Mouse (Mus musculus) stomach, postnatal 0 days (tissue): ENCODE data around the gene Ugt1a10.
A peak's percentile ranks its signal among the peaks of the same experiment; 100 is the strongest.
"Not testable (repeated sequence)": the region's sequence is repeated elsewhere in the genome, so short reads cannot be mapped to it uniquely, and the experiment has no call there.

Source experiments
- CTCF ChIP-seq: IDR thresholded peaks from 2 replicates; pipeline ENCODE4 v1.5.1; 2016; ENCODE audit warnings: antibody characterized with exemption, low read depth, mild to moderate bottlenecking, moderate library complexity
- EP300 ChIP-seq: optimal IDR thresholded peaks from 2 replicates; pipeline ENCODE3; 2016; ENCODE audit warnings: antibody characterized with exemption

DNA sequence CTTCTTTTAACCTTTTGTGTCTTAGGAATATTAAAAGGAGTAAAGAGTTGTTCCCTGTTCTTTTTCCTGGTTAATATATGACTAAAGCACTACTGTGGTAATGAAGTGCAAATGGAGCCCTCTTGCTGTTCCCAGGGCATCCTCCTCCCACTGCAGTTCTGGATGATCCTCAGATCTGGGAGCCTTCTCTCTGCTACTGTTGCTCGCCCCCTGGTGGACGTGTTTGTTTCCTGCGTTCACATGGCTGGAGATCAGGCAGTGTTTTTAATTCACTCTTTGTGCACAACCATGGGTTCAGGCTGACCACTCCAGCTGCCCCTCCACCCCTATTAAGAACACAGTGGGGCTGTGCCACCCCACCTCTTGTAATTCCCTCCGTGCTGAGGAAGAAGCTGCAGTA, 65.4 kb downstream of the Ugt1a10 start:
- peak; percentile 62 for TF ChIP-seq CTCF
- TF ChIP-seq EP300, result not testable (repeated sequence)
